In the genomic region with DNA sequence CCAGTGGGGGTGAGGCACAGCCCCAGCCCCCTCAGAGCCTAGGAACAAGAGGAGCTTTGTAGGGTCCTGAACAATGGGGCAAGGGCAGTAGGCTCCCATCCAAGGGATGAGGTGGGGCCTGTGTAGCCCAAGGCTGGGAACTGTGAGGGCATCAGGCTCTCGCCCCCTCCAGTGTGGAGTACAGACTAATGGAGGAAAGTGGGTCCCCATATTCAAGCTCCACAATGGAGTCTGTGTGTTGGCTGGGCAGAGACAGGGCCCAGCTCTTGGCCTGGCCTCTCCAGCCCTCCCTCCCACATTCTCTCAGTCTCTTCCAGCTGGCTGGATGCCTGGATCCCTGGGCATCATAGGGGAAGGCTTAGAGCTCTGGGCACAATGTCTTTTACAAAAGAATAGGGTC, we compare ENCODE assay signal across 9 mouse cellular contexts. TPM values are rescaled to one million over a fixed set of nuclear protein-coding genes. Genes with fewer than 3 reads are reported as not detected.
A peak's percentile ranks its signal among the peaks of the same experiment; 100 is the strongest.
DNase-seq lines count a peak whose midpoint lies in the region; ATAC-seq lines count a peak whose summit lies in the region.
"Had no signal": no experiment of that assay in that cellular context is flagged by ENCODE, and none has a peak within 500 bp of the region (broad histone marks: within the 10 kb centered on the region; RNA-seq: fewer than 3 reads in every experiment).

No protein-coding gene starts in this region.

- intact Hi-C loops in gastrocnemius, postnatal 36 days (cut with DNase I): no loop called here

- H3K27ac ChIP-seq in embryonic facial prominence, embryonic 12.5 days: 0 out of 2 replicates have a peak overlapping the region, but pooled peaks have one; percentile 43
- H3K27ac ChIP-seq in hindbrain, embryonic 15.5 days (replicated peaks): peak overlapping the region; percentile 82
- H3K27ac ChIP-seq in midbrain, embryonic 14.5 days (replicated peaks; ENCODE audit: low read depth, low read length): peak overlapping the region; percentile 77

- no peak overlapping the region for H3K4me3 ChIP-seq in embryonic facial prominence, embryonic 12.5 days
- peak overlapping the region; percentile 28 for H3K4me3 ChIP-seq in hindbrain, embryonic 15.5 days
- no peak overlapping the region for H3K4me3 ChIP-seq in midbrain, embryonic 14.5 days (replicated peaks; ENCODE audit: low read depth, low read length)

- H3K4me1 ChIP-seq in embryonic facial prominence, embryonic 12.5 days: peaks cover 19% of the 10 kb centered on the region
- H3K4me1 ChIP-seq in hindbrain, embryonic 15.5 days (replicated peaks): peaks cover 59% of the 10 kb centered on the region
- peaks cover 47% of the 10 kb centered on the region for H3K4me1 ChIP-seq in midbrain, embryonic 14.5 days (ENCODE audit: control insufficient read depth, insufficient read depth, low read length)

- DNase-seq in ovary, postnatal 36 days (ENCODE audit: low spot score): peak; percentile 53
- no peak for DNase-seq in ovary, adult 18-20 months (ENCODE audit: low spot score)
- DNase-seq in midbrain, embryonic 14.5 days: peak; percentile 82
- DNase-seq in gastrocnemius, postnatal 36 days: no peak
- no peak for DNase-seq in thymus, adult 18-20 months

- ATAC-seq in embryonic facial prominence, embryonic 12.5 days (ENCODE audit: insufficient number of reproducible peaks, insufficient read depth, low FRiP score, low TSS enrichment): peak; percentile 37
- peak; percentile 81 for ATAC-seq in hindbrain, embryonic 15.5 days (ENCODE audit: low FRiP score, low read depth)
- ATAC-seq in midbrain, embryonic 14.5 days (ENCODE audit: low FRiP score, low TSS enrichment): peak; percentile 74
- no peak for ATAC-seq in granulocyte monocyte progenitor cell, adult 5-6 weeks (replicated peaks; ENCODE audit: poor library complexity, severe bottlenecking)

- no peak overlapping the region; the same call in 1 of the 2 replicates for H3K9ac ChIP-seq in embryonic facial prominence, embryonic 12.5 days
- peak overlapping the region; percentile 27; the same call in 1 of the 2 replicates for H3K9ac ChIP-seq in hindbrain, embryonic 15.5 days
- peak overlapping the region; percentile 4; the same call in 1 of the 2 replicates for H3K9ac ChIP-seq in midbrain, embryonic 14.5 days (replicated peaks; ENCODE audit: low read length)

- H3K27me3 ChIP-seq in embryonic facial prominence, embryonic 12.5 days: peaks cover 26% of the 10 kb centered on the region
- H3K27me3 ChIP-seq in hindbrain, embryonic 15.5 days: no peaks in the 10 kb centered on the region
- no peaks in the 10 kb centered on the region for H3K27me3 ChIP-seq in midbrain, embryonic 14.5 days (ENCODE audit: control insufficient read depth, insufficient read depth, low read length)

- H3K9me3 ChIP-seq in embryonic facial prominence, embryonic 12.5 days: no peaks in the 10 kb centered on the region
- H3K9me3 ChIP-seq in hindbrain, embryonic 15.5 days: no peaks in the 10 kb centered on the region
- no peaks in the 10 kb centered on the region for H3K9me3 ChIP-seq in midbrain, embryonic 14.5 days (ENCODE audit: control insufficient read depth, low read length)

- 40% methylated on average over 1 of the region's 1 CpGs for WGBS in embryonic facial prominence, embryonic 12.5 days
- 20% methylated on average over 1 of the region's 1 CpGs for WGBS in hindbrain, embryonic 15.5 days
- WGBS in midbrain, embryonic 14.5 days: 0% methylated on average over 1 of the region's 1 CpGs

- H3K36me3 ChIP-seq in embryonic facial prominence, embryonic 12.5 days: no peaks in the 10 kb centered on the region
- peaks cover 3% of the 10 kb centered on the region for H3K36me3 ChIP-seq in hindbrain, embryonic 15.5 days
- H3K36me3 ChIP-seq in midbrain, embryonic 14.5 days (ENCODE audit: control insufficient read depth, insufficient read depth, low read length): peaks cover 21% of the 10 kb centered on the region; the same call in 1 of the 2 replicates

- H3K4me2 ChIP-seq in embryonic facial prominence, embryonic 12.5 days (replicated peaks): no peak overlapping the region
- H3K4me2 ChIP-seq in hindbrain, embryonic 15.5 days: peak overlapping the region; percentile 61
- H3K4me2 ChIP-seq in midbrain, embryonic 14.5 days (ENCODE audit: low read length): peak overlapping the region; percentile 73

RNA-seq across cellular contexts. Expression of gene Ttyh1, which starts 4.5 kb away (rescaled TPM):
- 10.8 and 16.3 TPM in 2 replicates for polyA plus RNA-seq in embryonic facial prominence, embryonic 12.5 days (2016; fragmentation: Nextera tagmentation; extraction: Ambion mirVana)
- polyA plus RNA-seq in hindbrain, embryonic 15.5 days (2015; fragmentation: Nextera tagmentation; extraction: Ambion mirVana): 158 and 181 TPM in 2 replicates
- polyA plus RNA-seq in midbrain, embryonic 14.5 days (2014; fragmentation: Nextera tagmentation; extraction: Ambion mirVana): 104 and 112 TPM in 2 replicates
- total RNA-seq in granulocyte monocyte progenitor cell, adult 5-6 weeks (2014; fragmentation: Nextera tagmentation): not detected in 2 replicates
- total RNA-seq in granulocyte monocyte progenitor cell, adult 5-6 weeks (2017): 0.09 and 0.52 TPM in 2 replicates
- total RNA-seq in gastrocnemius, postnatal 36 days (2021): 1 to 10 TPM; 1.7 to 1.8 TPM

RNA-seq across cellular contexts. Expression of gene Leng8, which starts 13.1 kb away (rescaled TPM):
- 80.6 and 80.7 TPM in 2 replicates for polyA plus RNA-seq in embryonic facial prominence, embryonic 12.5 days (2016; fragmentation: Nextera tagmentation; extraction: Ambion mirVana)
- 83.6 and 97.5 TPM in 2 replicates for polyA plus RNA-seq in hindbrain, embryonic 15.5 days (2015; fragmentation: Nextera tagmentation; extraction: Ambion mirVana)
- polyA plus RNA-seq in midbrain, embryonic 14.5 days (2014; fragmentation: Nextera tagmentation; extraction: Ambion mirVana): 68.4 and 77.3 TPM in 2 replicates
- total RNA-seq in granulocyte monocyte progenitor cell, adult 5-6 weeks (2014; fragmentation: Nextera tagmentation): 69.9 and 91.7 TPM in 2 replicates
- total RNA-seq in granulocyte monocyte progenitor cell, adult 5-6 weeks (2017): 18.0 and 26.4 TPM in 2 replicates
- 10 to 100 TPM; 32.8 to 43.8 TPM for total RNA-seq in gastrocnemius, postnatal 36 days (2021)

RNA-seq across cellular contexts. Expression of gene Leng9, which starts 26.4 kb away (rescaled TPM):
- polyA plus RNA-seq in embryonic facial prominence, embryonic 12.5 days (2016; fragmentation: Nextera tagmentation; extraction: Ambion mirVana): 2.8 and 4.0 TPM in 2 replicates
- 4.4 and 5.7 TPM in 2 replicates for polyA plus RNA-seq in hindbrain, embryonic 15.5 days (2015; fragmentation: Nextera tagmentation; extraction: Ambion mirVana)
- polyA plus RNA-seq in midbrain, embryonic 14.5 days (2014; fragmentation: Nextera tagmentation; extraction: Ambion mirVana): 3.4 and 4.8 TPM in 2 replicates
- total RNA-seq in granulocyte monocyte progenitor cell, adult 5-6 weeks (2014; fragmentation: Nextera tagmentation): 0.32 TPM in 1 of 2 replicates, not detected in the other
- total RNA-seq in granulocyte monocyte progenitor cell, adult 5-6 weeks (2017): 1.4 and 2.0 TPM in 2 replicates
- 1 to 10 TPM; 2.0 to 2.9 TPM for total RNA-seq in gastrocnemius, postnatal 36 days (2021)

RNA-seq across cellular contexts. Expression of gene Cdc42ep5, which starts 40.9 kb away (rescaled TPM):
- polyA plus RNA-seq in embryonic facial prominence, embryonic 12.5 days (2016; fragmentation: Nextera tagmentation; extraction: Ambion mirVana): 54.8 and 59.5 TPM in 2 replicates
- polyA plus RNA-seq in hindbrain, embryonic 15.5 days (2015; fragmentation: Nextera tagmentation; extraction: Ambion mirVana): 7.4 and 8.8 TPM in 2 replicates
- polyA plus RNA-seq in midbrain, embryonic 14.5 days (2014; fragmentation: Nextera tagmentation; extraction: Ambion mirVana): 3.1 and 5.3 TPM in 2 replicates
- not detected in 2 replicates for total RNA-seq in granulocyte monocyte progenitor cell, adult 5-6 weeks (2014; fragmentation: Nextera tagmentation)
- total RNA-seq in granulocyte monocyte progenitor cell, adult 5-6 weeks (2017): 0.21 TPM in 1 of 2 replicates, not detected in the other
- total RNA-seq in gastrocnemius, postnatal 36 days (2021): 1 to 10 TPM; 2.0 to 3.1 TPM
- total RNA-seq: hematopoietic stem cell, adult 5-6 weeks had no signal

Comparison
In these comparisons a context has a peak if more than half of its experiments do, and no peak if none do; other contexts are left out.
1. DNase-seq: peak in ovary, postnatal 36 days (single experiment) and midbrain, embryonic 14.5 days (single experiment); none in ovary, adult 18-20 months (single experiment), gastrocnemius, postnatal 36 days (0 of 2) and thymus, adult 18-20 months (0 of 2).
2. Peak in every context shown above with its lines, with median percentiles within 50 percentile points of each other: H3K27ac ChIP-seq.